Mouse (Mus musculus): ENCODE data around the gene Ppp1r12a. TPM values are rescaled to one million over a fixed set of nuclear protein-coding genes. Genes with fewer than 3 reads are reported as not detected.
"Not testable (repeated sequence)": the region's sequence is repeated elsewhere in the genome, so short reads cannot be mapped to it uniquely, and the experiment has no call there.

Gene Ppp1r12a
- polyA plus RNA-seq, 1 experiment from 2014 or later: 72.3 TPM

DNA sequence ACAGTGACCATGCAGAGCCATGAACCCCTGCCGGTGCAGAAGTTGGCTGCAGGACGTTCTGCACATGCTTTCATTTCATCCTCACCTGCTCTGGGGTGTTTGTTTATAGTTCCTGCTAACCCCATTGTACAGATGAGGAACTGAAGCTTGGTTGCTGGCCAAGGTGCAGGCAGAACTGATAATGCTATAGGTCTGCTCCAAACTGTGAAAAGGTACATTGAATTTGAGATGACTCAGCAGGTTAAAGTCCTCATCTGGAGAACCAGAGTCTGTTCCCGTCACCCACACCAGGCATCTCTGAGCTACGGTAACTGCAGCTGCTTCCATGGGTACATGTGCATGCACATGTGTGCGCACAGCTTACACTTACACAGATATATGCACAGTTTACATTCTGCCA, 62.4 kb downstream of the Ppp1r12a start:
- Histone ChIP-seq H3K4me3 (no peak overlapping the region), H3K36me3 (no peaks in the 10 kb centered on the region), H3K9me3 (no peaks in the 10 kb centered on the region), H3K4me2 (no peak overlapping the region), H3K27ac (replicated peaks) (no peak overlapping the region), H3K27me3 (no peaks in the 10 kb centered on the region), H3K9ac (no peak overlapping the region), H3K4me1 (replicated peaks) (no peaks in the 10 kb centered on the region)
- 93% methylated on average over 5 of the region's 5 CpGs for WGBS
- ATAC-seq (ENCODE audit: low FRiP score, low read depth): no peak

DNA sequence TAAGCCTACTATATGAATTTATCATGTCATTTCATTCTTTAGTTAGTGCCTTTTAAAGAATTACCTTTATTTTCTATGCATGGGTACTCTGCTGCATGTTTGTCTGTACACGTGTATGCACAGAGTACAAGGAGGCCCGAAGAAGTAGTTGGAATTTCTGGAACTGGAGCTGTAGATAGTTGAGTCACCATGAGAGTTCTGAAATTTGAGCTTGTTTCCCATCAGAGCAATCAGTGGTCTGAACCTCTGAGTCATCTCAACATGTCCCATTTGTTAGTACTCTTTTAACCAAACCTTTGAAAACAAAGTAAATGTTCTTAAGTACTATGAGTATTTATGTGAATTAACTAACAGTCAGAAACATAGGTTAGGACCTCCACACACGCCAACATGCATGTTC, 75.1 kb downstream of the Ppp1r12a start:
- Histone ChIP-seq H3K4me2 (no peak overlapping the region), H3K9me3 (no peaks in the 10 kb centered on the region), H3K27ac (replicated peaks) (no peak overlapping the region), H3K4me1 (replicated peaks) (no peaks in the 10 kb centered on the region), H3K36me3 (peaks cover 18% of the 10 kb centered on the region), H3K27me3 (no peaks in the 10 kb centered on the region), H3K4me3 (no peak overlapping the region), H3K9ac (no peak overlapping the region)
- no peak for ATAC-seq (ENCODE audit: low FRiP score, low read depth)
- 94% methylated on average over 3 of the region's 3 CpGs for WGBS

DNA sequence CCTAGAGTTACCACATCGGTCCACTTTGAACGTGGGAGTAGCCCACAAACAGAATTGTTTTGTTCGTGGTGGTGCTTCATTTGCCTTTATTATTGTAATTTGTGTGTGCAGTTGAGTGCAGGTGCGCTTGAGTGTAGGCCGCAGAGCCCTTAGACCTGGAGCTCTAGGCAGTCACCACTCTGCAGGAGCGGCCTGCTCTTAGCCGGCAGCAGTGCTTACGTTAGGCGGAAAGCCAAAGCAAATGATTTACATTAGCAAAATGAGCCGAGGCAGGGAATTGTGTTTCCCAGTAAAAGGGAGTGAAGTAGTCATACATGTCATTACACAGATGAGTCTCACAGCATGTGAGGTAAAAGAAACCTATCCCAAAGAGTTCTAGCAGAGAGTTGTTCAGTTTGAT, 77.1 kb downstream of the Ppp1r12a start:
- Histone ChIP-seq H3K4me2 (no peak overlapping the region), H3K4me3 (no peak overlapping the region), H3K27me3 (no peaks in the 10 kb centered on the region), H3K36me3 (peaks cover 17% of the 10 kb centered on the region), H3K27ac (replicated peaks) (no peak overlapping the region), H3K9ac (no peak overlapping the region), H3K4me1 (replicated peaks) (no peaks in the 10 kb centered on the region), H3K9me3 (no peaks in the 10 kb centered on the region)
- ATAC-seq (ENCODE audit: low FRiP score, low read depth): no peak
- WGBS: 74% methylated on average over 10 of the region's 10 CpGs

DNA sequence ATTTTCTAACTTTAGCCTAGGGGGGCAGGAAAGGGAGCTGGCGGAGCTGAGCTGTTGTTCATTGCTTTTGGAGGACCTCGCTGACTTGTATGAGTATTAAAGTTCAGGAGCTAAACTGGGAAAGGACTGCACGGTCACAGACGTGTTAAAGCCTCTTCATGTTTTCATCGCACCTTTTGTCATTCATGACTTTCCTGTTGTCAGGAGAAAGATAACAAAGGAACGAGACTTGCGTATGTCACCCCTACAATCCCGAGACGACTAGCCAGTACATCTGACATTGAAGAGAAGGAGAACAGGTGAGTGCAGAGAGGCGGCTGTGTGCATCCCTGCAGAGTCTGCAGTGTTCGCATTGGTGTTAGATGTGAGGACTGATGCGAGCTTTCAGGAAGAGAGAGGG, 88.7 kb downstream of the Ppp1r12a start:
- WGBS: 83% methylated on average over 12 of the region's 12 CpGs
- no peak for ATAC-seq (ENCODE audit: low FRiP score, low read depth)

DNA sequence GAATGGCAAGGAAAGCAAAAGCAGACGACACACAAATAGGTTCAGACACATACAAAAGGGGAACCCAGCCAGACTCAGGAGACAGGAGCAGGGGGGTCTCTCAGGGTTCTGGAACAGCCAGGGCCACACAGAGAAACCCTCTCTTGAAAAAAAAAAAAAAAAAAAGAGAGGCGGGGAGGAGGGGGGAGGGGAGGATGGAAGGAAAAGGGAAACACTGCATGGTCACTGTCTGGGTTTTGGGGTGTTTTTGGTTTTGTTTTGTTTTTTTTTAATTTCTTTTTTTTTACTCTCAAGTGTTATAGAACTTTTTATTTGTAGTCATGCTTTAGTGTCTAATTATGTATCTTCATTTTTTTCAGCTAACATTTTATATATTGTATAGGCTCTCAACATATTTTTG, 89.2 kb downstream of the Ppp1r12a start:
- ATAC-seq (ENCODE audit: low FRiP score, low read depth): no peak
- Histone ChIP-seq H3K4me3 (no peak overlapping the region), H3K9me3 (no peaks in the 10 kb centered on the region), H3K27ac (replicated peaks) (no peak overlapping the region), H3K9ac (no peak overlapping the region), H3K36me3 (peaks cover 38% of the 10 kb centered on the region), H3K27me3 (no peaks in the 10 kb centered on the region), H3K4me1 (replicated peaks) (no peaks in the 10 kb centered on the region), H3K4me2 (no peak overlapping the region)
- WGBS: 83% methylated on average over 1 of the region's 2 CpGs

More for the DNA sequence above, 88.7 kb downstream of the Ppp1r12a start:
- Histone ChIP-seq H3K4me1 (replicated peaks) (no peaks in the 10 kb centered on the region), H3K27ac (replicated peaks) (no peak overlapping the region), H3K4me3 (no peak overlapping the region), H3K9ac (no peak overlapping the region), H3K9me3 (no peaks in the 10 kb centered on the region), H3K4me2 (no peak overlapping the region), H3K27me3 (no peaks in the 10 kb centered on the region), H3K36me3 (peaks cover 34% of the 10 kb centered on the region)

DNA sequence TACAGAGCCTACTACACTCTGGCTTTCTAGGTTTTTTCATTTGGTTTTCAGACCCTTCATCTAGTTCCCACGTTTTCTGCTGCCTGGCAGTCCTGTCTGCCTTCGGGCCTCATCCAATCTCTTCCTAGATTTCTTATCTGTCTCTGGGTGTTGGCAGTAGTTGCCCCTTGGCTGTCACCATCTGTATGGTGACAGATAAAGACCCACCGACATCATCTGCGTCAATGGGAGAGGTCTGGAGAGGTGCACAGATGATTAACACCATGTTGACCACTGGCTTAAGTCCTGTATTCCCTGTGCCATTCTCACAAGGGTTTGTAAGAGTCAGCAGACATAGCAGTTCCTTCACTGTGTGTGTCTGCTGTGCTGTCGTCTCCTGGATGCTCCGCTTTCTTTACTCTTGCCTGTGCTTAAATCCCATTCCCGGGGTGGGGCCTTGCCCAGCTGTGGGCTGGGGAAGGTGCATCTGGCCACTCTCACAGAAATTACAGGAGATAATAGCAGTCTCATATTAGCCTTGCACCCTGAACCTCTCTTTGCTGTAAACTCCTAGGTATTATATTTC, 93.9 kb downstream of the Ppp1r12a start:
- 87% methylated on average over 7 of the region's 7 CpGs for WGBS
- no peak for ATAC-seq (ENCODE audit: low FRiP score, low read depth)
- Histone ChIP-seq H3K27me3 (no peaks in the 10 kb centered on the region), H3K9me3 (no peaks in the 10 kb centered on the region), H3K4me3 (no peak overlapping the region), H3K27ac (replicated peaks) (no peak overlapping the region), H3K9ac (no peak overlapping the region), H3K4me2 (no peak overlapping the region), H3K4me1 (replicated peaks) (no peaks in the 10 kb centered on the region), H3K36me3 (peaks cover 32% of the 10 kb centered on the region)

DNA sequence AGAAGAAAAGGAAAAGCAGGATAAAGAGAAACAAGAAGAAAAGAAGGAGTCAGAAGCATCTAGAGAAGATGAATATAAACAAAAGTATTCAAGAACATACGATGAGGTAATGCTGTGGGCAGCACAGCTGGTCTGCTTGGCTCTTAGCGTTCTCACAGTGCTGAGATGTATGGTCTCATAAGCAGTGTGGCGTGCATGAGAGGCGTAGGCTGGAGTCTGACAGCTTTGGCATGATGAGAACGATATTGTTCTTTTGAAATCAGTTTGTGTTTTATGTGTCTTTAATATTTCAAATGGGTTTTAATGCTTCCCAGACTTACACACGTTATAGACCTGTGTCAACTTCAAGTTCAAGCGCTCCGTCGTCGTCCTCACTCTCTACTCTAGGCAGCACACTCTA, 98.9 kb downstream of the Ppp1r12a start:
- peaks cover 38% of the 10 kb centered on the region for H3K36me3 ChIP-seq
- H3K9ac ChIP-seq: no peak overlapping the region
- no peaks in the 10 kb centered on the region for H3K9me3 ChIP-seq
- H3K4me1 ChIP-seq (replicated peaks): no peaks in the 10 kb centered on the region
- H3K27ac ChIP-seq (replicated peaks): no peak overlapping the region
- no peak for ATAC-seq (ENCODE audit: low FRiP score, low read depth)
- H3K4me2 ChIP-seq: no peak overlapping the region
- no peaks in the 10 kb centered on the region for H3K27me3 ChIP-seq
- no peak overlapping the region for H3K4me3 ChIP-seq
- whole genome bisulfite sequencing: 94% methylated on average over 10 of the region's 10 CpGs

DNA sequence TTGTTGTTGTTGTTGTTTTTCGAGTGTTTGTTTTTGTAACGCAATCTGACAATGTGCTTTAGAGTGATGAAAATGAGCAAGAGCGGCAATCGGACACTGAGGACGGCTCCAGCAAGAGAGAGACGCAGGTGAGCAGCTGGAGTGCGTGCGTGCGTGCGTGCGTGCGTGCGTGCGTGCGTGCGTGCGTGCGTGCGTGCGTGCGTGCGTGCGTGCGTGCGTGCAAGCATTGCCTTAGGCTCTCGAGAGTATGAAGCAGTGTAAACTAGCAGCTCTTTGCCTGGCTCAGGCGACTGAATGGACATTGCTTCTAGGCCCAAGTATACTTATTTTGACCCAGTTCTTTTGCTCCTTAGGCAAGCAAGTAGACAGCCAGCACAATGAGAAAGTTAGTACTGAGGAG, 102.6 kb downstream of the Ppp1r12a start:
- H3K36me3 ChIP-seq: peaks cover 44% of the 10 kb centered on the region
- H3K4me1 ChIP-seq (replicated peaks): no peaks in the 10 kb centered on the region
- no peak overlapping the region for H3K4me2 ChIP-seq
- no peaks in the 10 kb centered on the region for H3K9me3 ChIP-seq
- no peak overlapping the region for H3K9ac ChIP-seq
- no peak overlapping the region for H3K27ac ChIP-seq (replicated peaks)
- WGBS: 96% methylated on average over 27 of the region's 27 CpGs
- H3K27me3 ChIP-seq: no peaks in the 10 kb centered on the region
- no peak for ATAC-seq (ENCODE audit: low FRiP score, low read depth)
- H3K4me3 ChIP-seq: no peak overlapping the region

DNA sequence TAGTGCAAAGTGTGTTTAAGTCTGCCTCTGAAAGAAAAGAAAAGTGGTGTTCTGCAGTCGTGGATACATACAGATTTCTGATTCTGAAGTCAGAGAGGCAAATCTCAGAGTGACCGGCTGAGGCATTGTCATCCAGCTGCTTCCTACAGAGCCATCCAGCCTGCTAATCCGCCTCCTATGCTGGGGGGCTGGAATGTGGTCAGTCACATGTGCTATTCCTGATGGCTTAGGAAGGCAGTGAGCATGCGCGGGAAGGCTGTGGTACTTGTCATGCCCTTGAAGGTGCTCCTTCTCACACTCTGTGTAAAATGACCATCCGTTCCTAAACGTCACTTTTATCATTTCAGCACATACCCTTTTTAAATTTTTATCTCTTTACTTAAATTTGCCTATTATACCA, 109.2 kb downstream of the Ppp1r12a start:
- Histone ChIP-seq H3K36me3 (peaks cover 45% of the 10 kb centered on the region), H3K4me3 (no peak overlapping the region), H3K4me2 (no peak overlapping the region), H3K27ac (replicated peaks) (no peak overlapping the region), H3K4me1 (replicated peaks) (no peaks in the 10 kb centered on the region), H3K9me3 (no peaks in the 10 kb centered on the region), H3K9ac (no peak overlapping the region), H3K27me3 (no peaks in the 10 kb centered on the region)
- 82% methylated on average over 7 of the region's 7 CpGs for WGBS
- no peak for ATAC-seq (ENCODE audit: low FRiP score, low read depth)

DNA sequence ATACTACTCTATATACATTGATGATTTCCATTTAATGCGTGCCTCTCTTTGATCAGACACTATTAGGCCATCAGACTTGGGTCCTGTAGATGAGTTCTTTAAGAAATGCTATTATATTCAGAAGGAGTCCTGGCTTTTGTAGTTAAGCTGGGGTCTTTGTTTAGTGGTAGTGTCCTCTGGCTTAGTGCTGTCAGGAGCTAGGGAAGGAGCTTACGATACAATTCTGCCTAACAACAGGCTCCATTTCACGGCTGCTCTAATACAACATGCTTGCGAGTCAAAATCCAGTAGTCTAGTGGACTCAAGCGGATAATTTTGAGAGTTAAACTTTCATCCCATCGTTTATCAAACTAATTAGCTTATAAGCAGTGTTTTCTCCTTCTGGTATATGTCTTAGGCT, 114.7 kb downstream of the Ppp1r12a start:
- H3K9ac ChIP-seq: no peak overlapping the region
- peaks cover 33% of the 10 kb centered on the region for H3K36me3 ChIP-seq
- H3K27ac ChIP-seq (replicated peaks): no peak overlapping the region
- no peaks in the 10 kb centered on the region for H3K27me3 ChIP-seq
- H3K4me3 ChIP-seq: no peak overlapping the region
- no peaks in the 10 kb centered on the region for H3K4me1 ChIP-seq (replicated peaks)
- ATAC-seq (ENCODE audit: low FRiP score, low read depth): no peak
- WGBS: 71% methylated on average over 6 of the region's 6 CpGs
- no peaks in the 10 kb centered on the region for H3K9me3 ChIP-seq
- no peak overlapping the region for H3K4me2 ChIP-seq

DNA sequence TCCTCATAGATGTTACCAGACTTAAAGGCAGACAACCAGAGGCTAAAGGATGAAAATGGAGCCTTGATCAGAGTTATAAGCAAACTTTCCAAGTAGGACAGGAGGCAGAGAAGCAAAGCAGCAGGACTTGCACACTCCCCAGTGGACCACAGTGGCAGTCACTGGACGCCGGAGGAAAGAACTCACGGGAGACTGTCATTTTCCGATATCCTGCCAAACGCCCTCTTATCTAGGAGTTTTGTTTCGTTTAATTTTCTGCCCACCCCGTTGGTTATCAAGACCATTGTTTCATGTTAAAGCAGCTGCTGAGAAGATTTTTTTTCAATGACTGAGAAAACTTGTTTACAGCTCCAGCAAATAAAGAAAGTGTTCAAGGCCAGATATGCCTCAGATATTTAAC, 115.2 kb downstream of the Ppp1r12a start:
- Histone ChIP-seq H3K4me1 (replicated peaks) (no peaks in the 10 kb centered on the region), H3K9ac (no peak overlapping the region), H3K36me3 (peaks cover 35% of the 10 kb centered on the region), H3K9me3 (no peaks in the 10 kb centered on the region), H3K27ac (replicated peaks) (no peak overlapping the region), H3K27me3 (no peaks in the 10 kb centered on the region), H3K4me2 (no peak overlapping the region), H3K4me3 (no peak overlapping the region)
- 86% methylated on average over 7 of the region's 7 CpGs for WGBS
- ATAC-seq (ENCODE audit: low FRiP score, low read depth): no peak

DNA sequence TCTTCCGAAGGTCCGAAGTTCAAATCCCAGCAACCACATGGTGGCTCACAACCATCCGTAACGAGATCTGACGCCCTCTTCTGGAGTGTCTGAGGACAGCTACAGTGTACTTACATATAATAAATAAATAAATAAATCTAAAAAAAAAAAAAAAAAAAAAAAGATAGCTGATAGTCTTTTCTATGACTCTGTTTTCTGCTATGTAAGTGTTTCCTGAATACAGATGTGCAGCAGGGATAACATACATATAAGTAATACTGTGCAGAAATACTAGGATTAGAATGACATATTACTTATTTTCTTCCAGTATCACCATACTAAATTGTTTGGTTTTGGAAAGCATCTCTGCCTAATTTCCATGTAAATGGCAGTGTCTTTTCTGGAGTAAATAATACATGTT, 119.1 kb downstream of the Ppp1r12a start:
- 88% methylated on average over 5 of the region's 5 CpGs for WGBS

DNA sequence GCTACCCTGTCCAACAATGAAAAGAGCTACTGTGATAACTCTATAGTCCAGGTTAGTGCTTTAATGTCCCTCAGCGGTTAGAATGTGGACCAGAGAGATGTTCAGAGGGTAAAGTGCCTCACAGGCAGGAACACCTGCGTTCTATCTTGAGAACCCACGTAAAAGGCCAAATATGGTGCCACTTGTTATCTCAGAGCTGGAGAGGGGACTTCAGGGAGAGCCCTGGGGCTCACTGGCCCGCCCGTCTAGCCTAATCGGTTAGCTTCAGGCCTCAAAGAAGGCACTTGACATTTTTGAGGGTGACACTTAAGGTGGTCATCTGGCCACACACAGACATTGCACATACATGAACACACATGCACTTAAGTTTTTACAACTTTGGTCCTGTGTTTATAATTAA, 120.4 kb downstream of the Ppp1r12a start:
- Histone ChIP-seq H3K4me2 (no peak overlapping the region), H3K36me3 (peaks cover 21% of the 10 kb centered on the region), H3K27me3 (no peaks in the 10 kb centered on the region), H3K4me1 (replicated peaks) (no peaks in the 10 kb centered on the region), H3K9ac (no peak overlapping the region), H3K9me3 (no peaks in the 10 kb centered on the region), H3K4me3 (no peak overlapping the region), H3K27ac (replicated peaks) (no peak overlapping the region)
- WGBS: 95% methylated on average over 6 of the region's 6 CpGs
- no peak for ATAC-seq (ENCODE audit: low FRiP score, low read depth)

More for the DNA sequence above, 119.1 kb downstream of the Ppp1r12a start:
- H3K27ac ChIP-seq (replicated peaks); H3K4me3 ChIP-seq; ATAC-seq (ENCODE audit: low FRiP score, low read depth); H3K27me3 ChIP-seq; H3K4me1 ChIP-seq (replicated peaks); H3K4me2 ChIP-seq; H3K9ac ChIP-seq; H3K9me3 ChIP-seq: not testable (repeated sequence)
- H3K36me3 ChIP-seq: peaks cover 21% of the 10 kb centered on the region
